Mouse (Mus musculus): Measurements from ENCODE around the gene Kit. TPM values are rescaled to one million over a fixed set of nuclear protein-coding genes. Genes with fewer than 3 reads are reported as not detected.

Gene Kit
- polyA plus RNA-seq (2014; fragmentation: Nextera tagmentation; extraction: Ambion mirVana): 11.2 and 12.4 TPM in 2 replicates

- ATAC-seq (replicated peaks; ENCODE audit: insufficient number of reproducible peaks, low FRiP score, low TSS enrichment): peak; percentile 82
- Histone ChIP-seq H3K36me3 (ENCODE audit: control insufficient read depth, insufficient read depth, low read length) (no peaks in the 10 kb centered on the region), H3K9me3 (replicated peaks; ENCODE audit: control insufficient read depth, low read length) (no peaks in the 10 kb centered on the region), H3K27ac (ENCODE audit: low read depth, low read length) (no peak within 1 kb of the TSS), H3K4me3 (ENCODE audit: low read depth, low read length) (peak within 1 kb of the TSS; percentile 60), H3K27me3 (ENCODE audit: control insufficient read depth, insufficient read depth, low read length) (peaks cover 10% of the 10 kb centered on the region; the same call in 1 of the 2 replicates), H3K4me2 (peak within 1 kb of the TSS; percentile 83), H3K9ac (ENCODE audit: low read depth, low read length) (peak within 1 kb of the TSS; percentile 64), H3K4me1 (ENCODE audit: control insufficient read depth, insufficient read depth, low read length) (0 out of 2 replicates have a peak, but pooled peaks cover 4% of the 10 kb centered on the region)
- WGBS (ENCODE audit: insufficient replicate concordance): 1% methylated on average over 59 of the region's 65 CpGs
Observed at GRCm38 (mm10) chr5:75574852-75575566, at the start of gene Kit. Gene Kit (plus strand): TSS chr5:75574916.

- Histone ChIP-seq H3K9me3 (replicated peaks; ENCODE audit: control insufficient read depth, low read length) (no peaks in the 10 kb centered on the region), H3K27ac (ENCODE audit: low read depth, low read length) (no peak overlapping the region), H3K4me1 (ENCODE audit: control insufficient read depth, insufficient read depth, low read length) (peaks cover 5% of the 10 kb centered on the region), H3K4me3 (ENCODE audit: low read depth, low read length) (no peak overlapping the region), H3K4me2 (no peak overlapping the region), H3K27me3 (ENCODE audit: control insufficient read depth, insufficient read depth, low read length) (no peaks in the 10 kb centered on the region), H3K9ac (ENCODE audit: low read depth, low read length) (no peak overlapping the region), H3K36me3 (ENCODE audit: control insufficient read depth, insufficient read depth, low read length) (no peaks in the 10 kb centered on the region)
- ATAC-seq (replicated peaks; ENCODE audit: insufficient number of reproducible peaks, low FRiP score, low TSS enrichment): no peak
- WGBS (ENCODE audit: insufficient replicate concordance): 47% methylated on average over 3 of the region's 3 CpGs
Observed at GRCm38 (mm10) chr5:75536156-75536555, 38.6 kb upstream of the Kit start.

GRCm38 (mm10) chr5:75537717-75538116 lies 37.0 kb upstream of the Kit start:
- H3K27ac ChIP-seq (ENCODE audit: low read depth, low read length): no peak overlapping the region
- H3K4me3 ChIP-seq (ENCODE audit: low read depth, low read length): no peak overlapping the region
- H3K4me1 ChIP-seq (ENCODE audit: control insufficient read depth, insufficient read depth, low read length): peaks cover 5% of the 10 kb centered on the region
- no peak overlapping the region for H3K4me2 ChIP-seq
- no peak overlapping the region for H3K9ac ChIP-seq (ENCODE audit: low read depth, low read length)
- H3K27me3 ChIP-seq (ENCODE audit: control insufficient read depth, insufficient read depth, low read length): no peaks in the 10 kb centered on the region
- 31% methylated on average over 4 of the region's 4 CpGs for WGBS (ENCODE audit: insufficient replicate concordance)
- H3K9me3 ChIP-seq (replicated peaks; ENCODE audit: control insufficient read depth, low read length): no peaks in the 10 kb centered on the region
- no peaks in the 10 kb centered on the region for H3K36me3 ChIP-seq (ENCODE audit: control insufficient read depth, insufficient read depth, low read length)
- no peak for ATAC-seq (replicated peaks; ENCODE audit: insufficient number of reproducible peaks, low FRiP score, low TSS enrichment)

- H3K9ac ChIP-seq (ENCODE audit: low read depth, low read length): no peak overlapping the region
- H3K4me3 ChIP-seq (ENCODE audit: low read depth, low read length): no peak overlapping the region
- H3K27ac ChIP-seq (ENCODE audit: low read depth, low read length): no peak overlapping the region
- H3K9me3 ChIP-seq (replicated peaks; ENCODE audit: control insufficient read depth, low read length): no peaks in the 10 kb centered on the region
- H3K27me3 ChIP-seq (ENCODE audit: control insufficient read depth, insufficient read depth, low read length): no peaks in the 10 kb centered on the region
- no peaks in the 10 kb centered on the region for H3K36me3 ChIP-seq (ENCODE audit: control insufficient read depth, insufficient read depth, low read length)
- no peak overlapping the region for H3K4me2 ChIP-seq
- H3K4me1 ChIP-seq (ENCODE audit: control insufficient read depth, insufficient read depth, low read length): peaks cover 5% of the 10 kb centered on the region
- ATAC-seq (replicated peaks; ENCODE audit: insufficient number of reproducible peaks, low FRiP score, low TSS enrichment): no peak
- 21% methylated on average over 4 of the region's 4 CpGs for WGBS (ENCODE audit: insufficient replicate concordance)
Observed at GRCm38 (mm10) chr5:75538458-75538857, 36.3 kb upstream of the Kit start.

GRCm38 (mm10) chr5:75539098-75539497 lies 35.6 kb upstream of the Kit start:
- ATAC-seq (replicated peaks; ENCODE audit: insufficient number of reproducible peaks, low FRiP score, low TSS enrichment): no peak
- H3K27me3 ChIP-seq (ENCODE audit: control insufficient read depth, insufficient read depth, low read length): no peaks in the 10 kb centered on the region
- peaks cover 5% of the 10 kb centered on the region for H3K4me1 ChIP-seq (ENCODE audit: control insufficient read depth, insufficient read depth, low read length)
- no peaks in the 10 kb centered on the region for H3K9me3 ChIP-seq (replicated peaks; ENCODE audit: control insufficient read depth, low read length)
- H3K27ac ChIP-seq (ENCODE audit: low read depth, low read length): 0 out of 2 replicates have a peak overlapping the region, but pooled peaks have one; percentile 6
- no peak overlapping the region; the same call in 1 of the 2 replicates for H3K4me2 ChIP-seq
- no peak overlapping the region for H3K4me3 ChIP-seq (ENCODE audit: low read depth, low read length)
- no peak overlapping the region for H3K9ac ChIP-seq (ENCODE audit: low read depth, low read length)
- H3K36me3 ChIP-seq (ENCODE audit: control insufficient read depth, insufficient read depth, low read length): no peaks in the 10 kb centered on the region
- WGBS (ENCODE audit: insufficient replicate concordance): 12% methylated on average over 6 of the region's 6 CpGs

- no peak for ATAC-seq (replicated peaks; ENCODE audit: insufficient number of reproducible peaks, low FRiP score, low TSS enrichment)
- no peaks in the 10 kb centered on the region for H3K27me3 ChIP-seq (ENCODE audit: control insufficient read depth, insufficient read depth, low read length)
- no peak overlapping the region for H3K9ac ChIP-seq (ENCODE audit: low read depth, low read length)
- no peak overlapping the region for H3K4me3 ChIP-seq (ENCODE audit: low read depth, low read length)
- H3K4me1 ChIP-seq (ENCODE audit: control insufficient read depth, insufficient read depth, low read length): peaks cover 2% of the 10 kb centered on the region; the same call in 1 of the 2 replicates
- no peaks in the 10 kb centered on the region for H3K9me3 ChIP-seq (replicated peaks; ENCODE audit: control insufficient read depth, low read length)
- H3K36me3 ChIP-seq (ENCODE audit: control insufficient read depth, insufficient read depth, low read length): no peaks in the 10 kb centered on the region
- WGBS (ENCODE audit: insufficient replicate concordance): 63% methylated on average over 3 of the region's 3 CpGs
- no peak overlapping the region for H3K27ac ChIP-seq (ENCODE audit: low read depth, low read length)
- no peak overlapping the region for H3K4me2 ChIP-seq
Observed at GRCm38 (mm10) chr5:75543757-75544156, 31.0 kb upstream of the Kit start.

- Histone ChIP-seq H3K9ac (ENCODE audit: low read depth, low read length) (no peak overlapping the region), H3K4me2 (no peak overlapping the region), H3K36me3 (ENCODE audit: control insufficient read depth, insufficient read depth, low read length) (no peaks in the 10 kb centered on the region), H3K9me3 (replicated peaks; ENCODE audit: control insufficient read depth, low read length) (no peaks in the 10 kb centered on the region), H3K4me1 (ENCODE audit: control insufficient read depth, insufficient read depth, low read length) (no peaks in the 10 kb centered on the region), H3K27me3 (ENCODE audit: control insufficient read depth, insufficient read depth, low read length) (no peaks in the 10 kb centered on the region), H3K27ac (ENCODE audit: low read depth, low read length) (no peak overlapping the region), H3K4me3 (ENCODE audit: low read depth, low read length) (no peak overlapping the region)
- ATAC-seq (replicated peaks; ENCODE audit: insufficient number of reproducible peaks, low FRiP score, low TSS enrichment): no peak
- 64% methylated on average over 14 of the region's 14 CpGs for WGBS (ENCODE audit: insufficient replicate concordance)
Observed at GRCm38 (mm10) chr5:75544472-75545264, 30.0 kb upstream of the Kit start.

- ATAC-seq (replicated peaks; ENCODE audit: insufficient number of reproducible peaks, low FRiP score, low TSS enrichment): no peak
- H3K4me3 ChIP-seq (ENCODE audit: low read depth, low read length): no peak overlapping the region
- H3K4me1 ChIP-seq (ENCODE audit: control insufficient read depth, insufficient read depth, low read length): no peaks in the 10 kb centered on the region
- no peaks in the 10 kb centered on the region for H3K36me3 ChIP-seq (ENCODE audit: control insufficient read depth, insufficient read depth, low read length)
- H3K4me2 ChIP-seq: no peak overlapping the region
- H3K27ac ChIP-seq (ENCODE audit: low read depth, low read length): no peak overlapping the region
- H3K9ac ChIP-seq (ENCODE audit: low read depth, low read length): no peak overlapping the region
- H3K27me3 ChIP-seq (ENCODE audit: control insufficient read depth, insufficient read depth, low read length): no peaks in the 10 kb centered on the region
- WGBS (ENCODE audit: insufficient replicate concordance): 75% methylated on average over 4 of the region's 4 CpGs
- H3K9me3 ChIP-seq (replicated peaks; ENCODE audit: control insufficient read depth, low read length): no peaks in the 10 kb centered on the region
Observed at GRCm38 (mm10) chr5:75545265-75545643, 29.5 kb upstream of the Kit start.

Data from heart, embryonic 11.5 days (tissue).